Mouse (Mus musculus): ENCODE data around the gene Echdc2. TPM values are rescaled to one million over a fixed set of nuclear protein-coding genes. Genes with fewer than 3 reads are reported as not detected.
"Not testable (repeated sequence)": the region's sequence is repeated elsewhere in the genome, so short reads cannot be mapped to it uniquely, and the experiment has no call there.

Echdc2 gene
- polyA plus RNA-seq, 1 experiment from 2014 or later: 25.3 TPM

GRCm38 (mm10) chr4:108128339-108128738 is 36.9 kb upstream of the Echdc2 start:
- Histone ChIP-seq H3K27me3 (ENCODE audit: control insufficient read depth, insufficient read depth, low read length) (no peaks in the 10 kb centered on the region), H3K4me1 (ENCODE audit: control insufficient read depth, insufficient read depth, low read length) (no peaks in the 10 kb centered on the region), H3K9me3 (replicated peaks; ENCODE audit: control insufficient read depth, low read length) (no peaks in the 10 kb centered on the region), H3K4me2 (ENCODE audit: low read depth, low read length) (no peak overlapping the region), H3K36me3 (replicated peaks; ENCODE audit: control insufficient read depth, insufficient read depth, low read depth, low read length) (no peaks in the 10 kb centered on the region), H3K27ac (replicated peaks; ENCODE audit: low read depth, low read length) (no peak overlapping the region), H3K9ac (replicated peaks; ENCODE audit: low read length) (no peak overlapping the region), H3K4me3 (ENCODE audit: low read depth, low read length) (no peak overlapping the region)
- ATAC-seq (replicated peaks; ENCODE audit: insufficient number of reproducible peaks, low FRiP score, low TSS enrichment, low read depth) (no peak), DNase-seq (ENCODE audit: low spot score) (no peak)
- WGBS: 83% methylated on average over 2 of the region's 2 CpGs

DNA sequence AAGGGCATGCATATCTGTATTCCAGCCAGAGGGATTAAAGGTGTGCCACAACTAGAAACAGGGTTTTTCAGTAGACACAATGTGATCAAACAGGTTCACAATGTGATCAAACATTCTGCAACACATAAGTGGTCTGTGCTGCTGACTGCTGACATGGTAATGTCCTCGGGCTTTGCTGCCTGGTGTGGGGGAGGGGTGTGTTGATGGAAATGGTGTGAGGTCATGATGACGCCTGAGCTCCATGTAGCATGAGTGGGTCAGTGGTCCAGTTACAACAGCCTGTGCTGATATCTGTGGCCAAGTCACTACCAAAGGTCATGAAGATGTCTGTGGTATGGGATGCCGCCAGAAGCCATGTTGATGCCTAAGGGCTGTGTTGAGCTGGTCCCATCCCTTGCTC is 34.8 kb upstream of the Echdc2 start:
- Histone ChIP-seq H3K27me3 (ENCODE audit: control insufficient read depth, insufficient read depth, low read length) (no peaks in the 10 kb centered on the region), H3K27ac (replicated peaks; ENCODE audit: low read depth, low read length) (no peak overlapping the region), H3K4me3 (ENCODE audit: low read depth, low read length) (no peak overlapping the region), H3K36me3 (replicated peaks; ENCODE audit: control insufficient read depth, insufficient read depth, low read depth, low read length) (no peaks in the 10 kb centered on the region), H3K9ac (replicated peaks; ENCODE audit: low read length) (no peak overlapping the region), H3K9me3 (replicated peaks; ENCODE audit: control insufficient read depth, low read length) (no peaks in the 10 kb centered on the region), H3K4me2 (ENCODE audit: low read depth, low read length) (no peak overlapping the region), H3K4me1 (ENCODE audit: control insufficient read depth, insufficient read depth, low read length) (no peaks in the 10 kb centered on the region)
- DNase-seq (ENCODE audit: low spot score) (no peak), ATAC-seq (replicated peaks; ENCODE audit: insufficient number of reproducible peaks, low FRiP score, low TSS enrichment, low read depth) (no peak)
- WGBS: 83% methylated on average over 3 of the region's 3 CpGs

DNA sequence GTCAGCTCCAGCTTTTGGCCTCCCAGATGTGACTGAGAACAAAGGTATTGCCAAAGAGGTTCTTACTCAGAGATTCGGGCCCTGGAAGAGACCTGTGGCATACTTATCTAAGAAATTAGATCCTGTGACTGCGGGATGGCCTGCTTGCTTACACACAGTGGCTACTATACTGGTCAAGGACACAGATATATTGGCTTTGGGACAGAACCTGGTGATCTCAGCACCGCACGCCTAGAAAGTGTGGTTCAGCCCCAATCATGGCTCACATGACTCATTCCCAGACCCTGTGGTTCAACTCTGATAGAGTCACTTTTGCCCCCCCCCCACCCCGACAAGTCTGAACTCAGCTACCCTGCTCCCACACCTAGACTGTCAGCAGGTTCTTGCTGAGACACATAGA is 28.3 kb upstream of the Echdc2 start:
- H3K27ac ChIP-seq (replicated peaks; ENCODE audit: low read depth, low read length): no peak overlapping the region
- H3K9me3 ChIP-seq (replicated peaks; ENCODE audit: control insufficient read depth, low read length): no peaks in the 10 kb centered on the region
- H3K4me1 ChIP-seq (ENCODE audit: control insufficient read depth, insufficient read depth, low read length): no peaks in the 10 kb centered on the region
- H3K27me3 ChIP-seq (ENCODE audit: control insufficient read depth, insufficient read depth, low read length): no peaks in the 10 kb centered on the region
- WGBS: 88% methylated on average over 5 of the region's 5 CpGs
- no peaks in the 10 kb centered on the region for H3K36me3 ChIP-seq (replicated peaks; ENCODE audit: control insufficient read depth, insufficient read depth, low read depth, low read length)
- no peak overlapping the region for H3K9ac ChIP-seq (replicated peaks; ENCODE audit: low read length)
- no peak overlapping the region for H3K4me3 ChIP-seq (ENCODE audit: low read depth, low read length)
- ATAC-seq (replicated peaks; ENCODE audit: insufficient number of reproducible peaks, low FRiP score, low TSS enrichment, low read depth): no peak
- no peak overlapping the region for H3K4me2 ChIP-seq (ENCODE audit: low read depth, low read length)
- DNase-seq (ENCODE audit: low spot score): no peak

- not testable (repeated sequence) for H3K4me2 ChIP-seq (ENCODE audit: low read depth, low read length); H3K27me3 ChIP-seq (ENCODE audit: control insufficient read depth, insufficient read depth, low read length); H3K27ac ChIP-seq (replicated peaks; ENCODE audit: low read depth, low read length); DNase-seq (ENCODE audit: low spot score); H3K36me3 ChIP-seq (replicated peaks; ENCODE audit: control insufficient read depth, insufficient read depth, low read depth, low read length); H3K9ac ChIP-seq (replicated peaks; ENCODE audit: low read length); H3K9me3 ChIP-seq (replicated peaks; ENCODE audit: control insufficient read depth, low read length); H3K4me1 ChIP-seq (ENCODE audit: control insufficient read depth, insufficient read depth, low read length); ATAC-seq (replicated peaks; ENCODE audit: insufficient number of reproducible peaks, low FRiP score, low TSS enrichment, low read depth); H3K4me3 ChIP-seq (ENCODE audit: low read depth, low read length)
- 90% methylated on average over 2 of the region's 2 CpGs for WGBS
These were observed 22.1 kb upstream of the Echdc2 start for GRCm38 (mm10) chr4:108143178-108143577.

GRCm38 (mm10) chr4:108143778-108144177 is 21.5 kb upstream of the Echdc2 start:
- Histone ChIP-seq H3K9ac (replicated peaks; ENCODE audit: low read length) (no peak overlapping the region), H3K27me3 (ENCODE audit: control insufficient read depth, insufficient read depth, low read length) (no peaks in the 10 kb centered on the region), H3K4me2 (ENCODE audit: low read depth, low read length) (no peak overlapping the region), H3K4me3 (ENCODE audit: low read depth, low read length) (no peak overlapping the region), H3K4me1 (ENCODE audit: control insufficient read depth, insufficient read depth, low read length) (no peaks in the 10 kb centered on the region), H3K27ac (replicated peaks; ENCODE audit: low read depth, low read length) (no peak overlapping the region), H3K36me3 (replicated peaks; ENCODE audit: control insufficient read depth, insufficient read depth, low read depth, low read length) (no peaks in the 10 kb centered on the region), H3K9me3 (replicated peaks; ENCODE audit: control insufficient read depth, low read length) (no peaks in the 10 kb centered on the region)
- no peak for DNase-seq (ENCODE audit: low spot score)
- no peak for ATAC-seq (replicated peaks; ENCODE audit: insufficient number of reproducible peaks, low FRiP score, low TSS enrichment, low read depth)

DNA sequence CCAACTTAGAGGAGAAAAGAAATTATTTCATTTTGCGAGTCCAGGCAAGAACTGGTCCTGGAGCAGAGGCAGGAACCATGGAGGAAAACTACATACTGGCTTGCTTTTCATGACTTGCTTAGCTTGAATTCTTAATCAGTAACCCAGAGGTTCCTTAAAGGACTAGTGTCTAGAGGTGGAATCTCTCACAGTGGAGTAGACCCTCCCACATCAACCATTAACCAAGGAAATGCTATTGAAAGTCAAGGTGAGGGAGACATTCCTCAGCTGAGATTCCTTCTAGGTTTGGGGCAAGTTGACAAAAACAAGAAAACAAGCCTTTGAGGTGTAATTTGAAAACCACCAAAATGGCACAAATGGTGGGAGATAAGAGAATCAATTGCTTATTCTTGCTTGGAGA is 20.4 kb upstream of the Echdc2 start, which contains the start of gene Scp2:
Gene Scp2 (minus strand): TSS at position 119 of the 400 bp plus-strand sequence.
- ATAC-seq (replicated peaks; ENCODE audit: insufficient number of reproducible peaks, low FRiP score, low TSS enrichment, low read depth) (no peak), DNase-seq (ENCODE audit: low spot score) (no peak)
- Histone ChIP-seq H3K4me3 (ENCODE audit: low read depth, low read length) (no peak within 1 kb of the TSS), H3K9me3 (replicated peaks; ENCODE audit: control insufficient read depth, low read length) (no peaks in the 10 kb centered on the region), H3K27me3 (ENCODE audit: control insufficient read depth, insufficient read depth, low read length) (no peaks in the 10 kb centered on the region), H3K4me1 (ENCODE audit: control insufficient read depth, insufficient read depth, low read length) (no peaks in the 10 kb centered on the region), H3K36me3 (replicated peaks; ENCODE audit: control insufficient read depth, insufficient read depth, low read depth, low read length) (no peaks in the 10 kb centered on the region), H3K4me2 (ENCODE audit: low read depth, low read length) (no peak within 1 kb of the TSS), H3K9ac (replicated peaks; ENCODE audit: low read length) (no peak within 1 kb of the TSS), H3K27ac (replicated peaks; ENCODE audit: low read depth, low read length) (no peak within 1 kb of the TSS)
- WGBS: 80% methylated on average over 1 of the region's 1 CpGs

DNA sequence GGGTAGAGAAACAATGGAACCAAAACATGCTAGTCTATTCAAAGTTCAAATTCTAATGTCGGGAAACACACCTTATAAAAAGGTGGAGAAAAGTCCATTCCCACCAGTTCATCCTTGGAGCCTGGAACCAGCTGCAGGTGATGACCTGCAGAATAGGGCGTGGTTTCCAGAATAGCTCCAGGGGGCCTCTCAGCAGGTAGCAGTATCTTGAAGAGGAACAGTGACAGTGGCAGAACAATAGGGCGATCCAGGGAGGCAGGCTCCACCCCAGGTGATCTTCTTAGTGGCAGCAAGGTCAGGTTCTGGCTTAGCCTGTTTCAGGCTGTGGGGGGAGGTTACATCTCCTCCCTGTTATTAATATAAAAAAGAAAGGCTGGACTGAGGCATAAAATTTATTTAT is 19.7 kb upstream of the Echdc2 start:
- H3K4me2 ChIP-seq (ENCODE audit: low read depth, low read length); H3K27ac ChIP-seq (replicated peaks; ENCODE audit: low read depth, low read length); H3K27me3 ChIP-seq (ENCODE audit: control insufficient read depth, insufficient read depth, low read length); H3K36me3 ChIP-seq (replicated peaks; ENCODE audit: control insufficient read depth, insufficient read depth, low read depth, low read length); H3K4me3 ChIP-seq (ENCODE audit: low read depth, low read length); H3K9me3 ChIP-seq (replicated peaks; ENCODE audit: control insufficient read depth, low read length); H3K9ac ChIP-seq (replicated peaks; ENCODE audit: low read length); ATAC-seq (replicated peaks; ENCODE audit: insufficient number of reproducible peaks, low FRiP score, low TSS enrichment, low read depth); H3K4me1 ChIP-seq (ENCODE audit: control insufficient read depth, insufficient read depth, low read length); DNase-seq (ENCODE audit: low spot score): not testable (repeated sequence)
- WGBS: 40% methylated on average over 3 of the region's 3 CpGs

DNA sequence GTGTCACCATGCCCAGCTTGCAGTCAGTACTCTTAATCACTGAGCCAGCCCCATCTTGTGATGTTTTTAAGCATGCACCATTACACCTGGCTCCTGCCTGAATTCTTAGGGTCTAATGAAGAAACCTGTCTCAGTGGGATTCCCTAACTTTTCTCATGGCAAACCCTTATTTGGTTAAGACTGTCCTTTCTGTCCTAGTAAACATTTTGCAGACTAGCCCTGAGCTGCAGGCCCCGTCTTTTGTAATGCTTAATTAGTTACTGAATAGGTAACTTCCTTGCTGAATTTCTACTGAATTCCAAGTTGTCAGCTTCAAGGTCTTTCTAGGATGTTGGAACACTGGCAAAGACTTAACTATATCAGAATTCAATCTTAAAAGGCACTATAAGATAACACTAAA is 10.1 kb upstream of the Echdc2 start:
- not testable (repeated sequence) for H3K9ac ChIP-seq (replicated peaks; ENCODE audit: low read length); H3K4me1 ChIP-seq (ENCODE audit: control insufficient read depth, insufficient read depth, low read length); H3K4me2 ChIP-seq (ENCODE audit: low read depth, low read length); H3K36me3 ChIP-seq (replicated peaks; ENCODE audit: control insufficient read depth, insufficient read depth, low read depth, low read length); H3K27me3 ChIP-seq (ENCODE audit: control insufficient read depth, insufficient read depth, low read length); H3K4me3 ChIP-seq (ENCODE audit: low read depth, low read length); H3K9me3 ChIP-seq (replicated peaks; ENCODE audit: control insufficient read depth, low read length); DNase-seq (ENCODE audit: low spot score); H3K27ac ChIP-seq (replicated peaks; ENCODE audit: low read depth, low read length); ATAC-seq (replicated peaks; ENCODE audit: insufficient number of reproducible peaks, low FRiP score, low TSS enrichment, low read depth)
- 78% methylated on average over 1 of the region's 1 CpGs for WGBS

Measured in embryonic facial prominence, embryonic 11.5 days (tissue).